Mouse (Mus musculus) embryonic facial prominence, embryonic 13.5 days (tissue): Measurements from ENCODE around the gene Krt36. TPM values are rescaled to one million over a fixed set of nuclear protein-coding genes. Genes with fewer than 3 reads are reported as not detected.

ENCODE experiments used
- ATAC-seq: fragments of 200-750 bp; cut with Nextera tagmentation; 2 replicates; pipeline ENCODE4 v1.8.0; 2017; ENCODE audit warnings: low read depth; ENCODE audit not compliant: insufficient number of reproducible peaks, insufficient read depth, low FRiP score, low TSS enrichment
- H3K27ac ChIP-seq: fragments of 300-500 bp; sonication (generic); 2 replicates; pipeline ENCODE4 v1.5.1; 2015; ENCODE audit warnings: moderate library complexity, mild to moderate bottlenecking, inconsistent platforms
- H3K27me3 ChIP-seq: fragments of 300-500 bp; sonication (generic); 2 replicates; pipeline ENCODE4 v1.6.1; 2015; ENCODE audit warnings: mild to moderate bottlenecking, inconsistent platforms
- H3K36me3 ChIP-seq: fragments of 300-500 bp; sonication (generic); 2 replicates; pipeline ENCODE4 v1.6.1; 2015; ENCODE audit warnings: mild to moderate bottlenecking, inconsistent platforms
- H3K4me1 ChIP-seq: fragments of 300-500 bp; sonication (generic); 2 replicates; pipeline ENCODE4 v1.6.1; 2015; ENCODE audit warnings: inconsistent platforms
- H3K4me2 ChIP-seq: fragments of 300-500 bp; sonication (generic); 2 replicates; pipeline ENCODE4 v1.6.1; 2015; ENCODE audit warnings: moderate library complexity, mild to moderate bottlenecking, inconsistent platforms
- H3K4me3 ChIP-seq: fragments of 300-500 bp; sonication (generic); 2 replicates; pipeline ENCODE4 v1.5.1; 2015; ENCODE audit warnings: mild to moderate bottlenecking, inconsistent platforms
- H3K9ac ChIP-seq: fragments of 300-500 bp; sonication (generic); 2 replicates; pipeline ENCODE4 v1.6.1; 2015; ENCODE audit warnings: mild to moderate bottlenecking, inconsistent platforms
- H3K9me3 ChIP-seq: fragments of 300-500 bp; sonication (generic); 2 replicates; pipeline ENCODE4 v1.6.1; 2016; ENCODE audit warnings: inconsistent platforms
- WGBS: fragments of 180-500 bp; shearing (Covaris S2); methylation state at CpG from one replicate; pipeline ENCODE4 v1.1.7; 2015; ENCODE audit warnings: mixed read lengths; 5-methylcytosine and 5-hydroxymethylcytosine counted together
- polyA plus RNA-seq: library from polyadenylated mRNA; unstranded; fragments of >200 nt; fragmentation: Nextera tagmentation; extraction: Ambion mirVana; gene quantifications from 2 replicates; pipeline ENCODE4 v1.2.1, GENCODE M21; 2015

The Krt36 gene
- polyA plus RNA-seq, 1 experiment from 2014 or later: not detected

GRCm38 (mm10) chr11:100073873-100074272 is 31.6 kb downstream of the Krt36 start:
- Histone ChIP-seq H3K4me3 (no peak overlapping the region), H3K4me2 (no peak overlapping the region), H3K4me1 (no peaks in the 10 kb centered on the region), H3K27me3 (no peaks in the 10 kb centered on the region), H3K9ac (no peak overlapping the region), H3K9me3 (no peaks in the 10 kb centered on the region), H3K36me3 (no peaks in the 10 kb centered on the region), H3K27ac (0 out of 2 replicates have a peak overlapping the region, but pooled peaks have one; percentile 40)
- 44% methylated on average over 1 of the region's 1 CpGs for WGBS
- no peak for ATAC-seq

DNA sequence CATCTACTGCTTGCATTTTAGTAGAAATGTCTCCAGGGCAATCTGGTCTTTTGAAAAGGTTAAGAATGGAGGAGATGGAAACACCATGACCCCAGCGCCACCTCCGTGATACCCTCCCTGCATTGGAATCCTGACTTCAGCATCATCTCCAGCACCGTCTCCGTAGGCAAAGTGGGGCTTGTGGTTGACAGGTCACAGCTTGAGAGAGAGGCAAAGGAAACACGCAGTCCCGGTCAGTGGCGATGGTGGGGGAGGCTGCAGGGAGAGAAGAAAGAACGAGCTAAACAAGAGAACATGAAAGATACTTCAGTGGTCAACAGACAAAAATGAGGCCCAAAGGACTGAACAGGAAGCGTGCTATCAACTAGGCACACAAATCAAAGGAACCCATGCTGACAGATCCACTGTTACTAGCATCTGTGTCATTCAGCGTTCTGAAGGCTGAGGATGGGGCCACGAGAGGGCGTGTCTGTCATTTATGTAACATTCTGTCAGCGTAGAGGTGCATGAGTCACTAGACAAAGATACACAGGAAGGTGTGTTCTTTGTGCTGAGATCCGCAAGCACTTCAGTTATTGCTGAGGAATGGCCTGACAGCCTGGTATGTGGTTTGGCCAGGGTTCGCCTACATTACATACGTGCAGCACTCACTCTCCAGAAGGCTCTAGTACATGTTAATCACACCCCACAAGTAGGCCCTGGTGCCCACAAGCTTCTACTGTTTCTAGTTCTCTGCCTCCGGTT is 38.0 kb downstream of the Krt36 start:
- H3K9me3 ChIP-seq: no peaks in the 10 kb centered on the region
- no peaks in the 10 kb centered on the region for H3K36me3 ChIP-seq
- H3K4me3 ChIP-seq: no peak overlapping the region
- H3K27me3 ChIP-seq: no peaks in the 10 kb centered on the region
- no peaks in the 10 kb centered on the region; the same call in 1 of the 2 replicates for H3K4me1 ChIP-seq
- H3K27ac ChIP-seq: 0 out of 2 replicates have a peak overlapping the region, but pooled peaks have one; percentile 28
- WGBS: 69% methylated on average over 17 of the region's 17 CpGs
- H3K4me2 ChIP-seq: no peak overlapping the region
- ATAC-seq: no peak
- H3K9ac ChIP-seq: no peak overlapping the region

DNA sequence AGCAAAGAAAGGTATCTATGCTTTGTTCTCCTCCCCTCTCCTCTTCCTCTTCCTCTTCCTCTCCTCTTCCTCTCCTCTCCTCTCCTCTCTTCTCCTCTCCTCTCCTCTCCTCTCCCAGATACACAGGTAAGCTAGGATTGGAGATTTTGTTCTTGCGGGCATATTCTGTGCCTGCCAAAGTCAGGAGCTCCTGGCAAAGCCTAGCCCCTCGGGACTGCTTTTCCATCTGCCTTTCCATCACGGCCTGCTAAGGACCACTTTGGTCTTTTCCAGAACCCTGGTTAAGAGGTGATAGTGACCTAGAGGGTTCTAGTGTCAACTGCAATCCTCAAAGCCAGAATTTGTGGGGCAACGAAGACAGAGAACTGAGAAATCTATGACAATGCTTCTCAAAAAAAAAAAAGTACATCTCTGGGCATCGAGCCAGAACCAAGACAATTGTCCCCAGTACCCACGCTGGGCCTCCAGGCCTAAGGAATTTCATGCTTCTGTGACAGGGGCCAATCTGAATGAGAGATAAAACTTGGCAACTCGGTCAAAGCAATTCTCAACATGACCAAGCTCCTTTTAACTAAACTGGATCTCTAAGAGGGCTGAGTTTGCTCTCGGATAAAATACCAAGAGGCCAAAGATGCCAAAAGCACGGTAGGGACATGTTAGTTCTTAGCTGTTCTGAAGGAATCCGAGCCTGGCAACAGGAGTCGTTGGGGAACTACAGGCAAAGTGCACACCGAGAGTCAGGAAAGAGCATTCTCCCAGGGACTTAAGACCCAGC is 39.0 kb downstream of the Krt36 start:
- H3K36me3 ChIP-seq: no peaks in the 10 kb centered on the region
- no peak overlapping the region for H3K9ac ChIP-seq
- ATAC-seq: no peak
- H3K9me3 ChIP-seq: no peaks in the 10 kb centered on the region
- H3K27ac ChIP-seq: no peak overlapping the region
- 72% methylated on average over 12 of the region's 12 CpGs for WGBS
- no peaks in the 10 kb centered on the region for H3K27me3 ChIP-seq
- H3K4me1 ChIP-seq: no peaks in the 10 kb centered on the region; the same call in 1 of the 2 replicates
- H3K4me2 ChIP-seq: no peak overlapping the region
- H3K4me3 ChIP-seq: no peak overlapping the region

DNA sequence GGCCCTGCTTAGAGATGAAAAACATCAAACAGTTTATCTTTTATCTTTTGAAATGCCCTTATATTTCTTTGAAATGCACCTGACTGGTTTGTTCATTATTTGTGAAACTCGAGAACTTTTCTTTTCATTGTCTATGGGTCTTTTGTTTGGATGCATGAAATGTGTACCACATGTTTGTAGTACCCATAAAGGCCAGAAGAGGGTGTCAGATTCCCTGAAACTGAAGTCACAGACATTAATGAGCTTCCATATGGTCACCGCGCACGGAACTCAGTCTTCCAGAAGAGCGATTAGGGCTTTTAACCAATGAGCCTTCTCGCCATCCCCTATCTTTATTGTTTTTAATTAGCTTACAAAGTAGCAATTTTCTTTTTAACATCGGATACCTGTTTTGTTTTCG is 46.6 kb downstream of the Krt36 start:
- WGBS: 66% methylated on average over 8 of the region's 8 CpGs
- H3K9ac ChIP-seq: no peak overlapping the region
- no peak for ATAC-seq

GRCm38 (mm10) chr11:100055686-100056655 is 49.5 kb downstream of the Krt36 start:
- Histone ChIP-seq H3K27me3 (no peaks in the 10 kb centered on the region), H3K4me2 (no peak overlapping the region), H3K36me3 (no peaks in the 10 kb centered on the region), H3K4me1 (no peaks in the 10 kb centered on the region), H3K9me3 (no peaks in the 10 kb centered on the region), H3K4me3 (no peak overlapping the region), H3K27ac (no peak overlapping the region), H3K9ac (no peak overlapping the region)
- no peak for ATAC-seq
- 70% methylated on average over 9 of the region's 9 CpGs for WGBS

More for the DNA sequence above, 46.6 kb downstream of the Krt36 start:
- Histone ChIP-seq H3K27me3 (no peaks in the 10 kb centered on the region), H3K4me3 (no peak overlapping the region), H3K4me1 (no peaks in the 10 kb centered on the region), H3K27ac (no peak overlapping the region), H3K9me3 (no peaks in the 10 kb centered on the region), H3K4me2 (no peak overlapping the region), H3K36me3 (no peaks in the 10 kb centered on the region)

Other genes starting within 250 kb of the Krt36 start
- gene Gm11568, start 247.7 kb downstream of the Krt36 start, polyA plus RNA-seq: not detected in 2 replicates
- gene Gm11559, start 241.2 kb downstream of the Krt36 start, polyA plus RNA-seq: not detected in 2 replicates
- not detected in 2 replicates for gene Krtap9-1, start 232.2 kb downstream of the Krt36 start, polyA plus RNA-seq
- gene Gm11567, start 226.4 kb downstream of the Krt36 start, polyA plus RNA-seq: not detected in 2 replicates
- not detected in 2 replicates for gene Krtap31-1, start 197.7 kb downstream of the Krt36 start, polyA plus RNA-seq
- not detected in 2 replicates for gene Gm11565, start 190.9 kb downstream of the Krt36 start, polyA plus RNA-seq
- gene Krtap31-2, start 169.3 kb downstream of the Krt36 start, polyA plus RNA-seq: not detected in 2 replicates
- gene Krtap9-5, start 157.2 kb downstream of the Krt36 start, polyA plus RNA-seq: not detected in 2 replicates
- not detected in 2 replicates for gene Krtap29-1, start 126.6 kb downstream of the Krt36 start, polyA plus RNA-seq
- not detected in 2 replicates for gene Krtap16-1, start 119.0 kb downstream of the Krt36 start, polyA plus RNA-seq
- gene Krtap17-1, start 111.6 kb downstream of the Krt36 start, polyA plus RNA-seq: 0.48 TPM in 2 replicates
- not detected in 2 replicates for gene Krt33a, start 89.4 kb downstream of the Krt36 start, polyA plus RNA-seq
- gene Krt33b, start 75.8 kb downstream of the Krt36 start, polyA plus RNA-seq: not detected in 2 replicates
- not detected in 2 replicates for gene Krt34, start 64.1 kb downstream of the Krt36 start, polyA plus RNA-seq
- gene Krt31, start 55.1 kb downstream of the Krt36 start, polyA plus RNA-seq: not detected in 2 replicates
- gene Krt32, start 17.4 kb downstream of the Krt36 start, polyA plus RNA-seq: 0.36 and 0.70 TPM in 2 replicates
- gene Krt35, start 9.4 kb downstream of the Krt36 start, polyA plus RNA-seq: 1.5 and 2.4 TPM in 2 replicates
- gene Krt13, start 15.9 kb upstream of the Krt36 start, polyA plus RNA-seq: 1.1 and 2.2 TPM in 2 replicates
- gene Krt15, start 30.3 kb upstream of the Krt36 start, polyA plus RNA-seq: 314 and 354 TPM in 2 replicates
- 44.6 and 57.3 TPM in 2 replicates for gene Krt19, start 43.0 kb upstream of the Krt36 start, polyA plus RNA-seq
- not detected in 2 replicates for gene Krt9, start 87.6 kb upstream of the Krt36 start, polyA plus RNA-seq
- gene Krt14, start 101.9 kb upstream of the Krt36 start, polyA plus RNA-seq: 574 and 670 TPM in 2 replicates
- 0.33 and 0.45 TPM in 2 replicates for gene Krt16, start 143.3 kb upstream of the Krt36 start, polyA plus RNA-seq
- gene Krt17, start 155.4 kb upstream of the Krt36 start, polyA plus RNA-seq: 161 and 186 TPM in 2 replicates
- gene Krt42, start 164.2 kb upstream of the Krt36 start, polyA plus RNA-seq: 0.20 and 0.25 TPM in 2 replicates
- 1,424 and 1,667 TPM in 2 replicates for gene Eif1, start 214.3 kb upstream of the Krt36 start, polyA plus RNA-seq
- 1.2 TPM in 1 of 2 replicates, not detected in the other for gene Gast, start 228.8 kb upstream of the Krt36 start, polyA plus RNA-seq